Mouse (Mus musculus): ENCODE measurements around the gene Nck1.

DNA sequence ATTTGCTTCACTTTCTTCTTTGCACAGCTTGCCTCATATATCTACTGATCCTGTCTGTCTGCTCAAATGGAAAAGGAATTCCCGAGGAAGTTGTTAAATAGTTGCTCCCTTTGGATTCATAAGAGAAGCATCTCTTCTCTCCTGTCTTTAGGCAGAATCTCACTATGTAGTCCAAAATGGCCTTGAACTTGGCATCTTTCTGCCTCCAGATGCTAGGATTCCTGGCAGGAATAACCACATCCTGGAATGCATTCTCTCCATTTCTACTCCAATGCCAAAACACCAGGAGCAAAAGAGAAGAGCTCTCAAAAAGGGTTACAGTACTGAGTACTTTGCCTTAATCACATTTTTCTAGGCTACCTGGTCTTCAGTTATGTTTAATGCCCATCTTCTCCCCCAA, 14.6 kb downstream of the Nck1 start:
- TF ChIP-seq TAL1 (IDR thresholded peaks at IDR 0.05; ENCODE audit: low read length), result no peak
- TF ChIP-seq GATA1 (IDR thresholded peaks at IDR 0.05; ENCODE audit: low read length), result no peak
